Mouse (Mus musculus): Measurements from ENCODE around the gene C1rb. TPM values are rescaled to one million over a fixed set of nuclear protein-coding genes. Genes with fewer than 3 reads are reported as not detected.

Gene C1rb
- total and polyA plus RNA-seq, 3 experiments: not detected

- Histone ChIP-seq H3K9ac (ENCODE audit: insufficient read depth, low read depth) (no peak overlapping the region), H3K4me3 (replicated peaks in 1 of 3; ENCODE audit: low read depth in 2 of 3, low read length in 2 of 3, poor library complexity in 1 of 3) (no peak overlapping the region), H3K4me2 (ENCODE audit: insufficient read depth, low read depth, poor library complexity, severe bottlenecking) (no peak overlapping the region), H3K79me2 (replicated peaks; ENCODE audit: control insufficient read depth, extremely low read depth, insufficient read depth, poor library complexity, severe bottlenecking) (no peaks in the 10 kb centered on the region), H3K27ac (ENCODE audit: insufficient read depth, low read depth) (no peak overlapping the region), H3K27me3 (replicated peaks) (peaks cover 4% of the 10 kb centered on the region), H3K36me3 (replicated peaks in 1 of 2; ENCODE audit: control insufficient read depth in 1 of 2, insufficient read depth in 1 of 2, low read length in 1 of 2) (no peaks in the 10 kb centered on the region), H3K9me3 (replicated peaks; ENCODE audit: low read length) (no peaks in the 10 kb centered on the region), H3K4me1 (ENCODE audit: control insufficient read depth in 1 of 2, insufficient read depth in 2 of 2) (no peaks in the 10 kb centered on the region)
- DNase-seq (ENCODE audit: extremely low read depth): no peak
- TF ChIP-seq IRF4 (IDR thresholded peaks at IDR 0.05; ENCODE audit: low read depth, low read length): no peak
- TF ChIP-seq HCFC1 (IDR thresholded peaks at IDR 0.05; ENCODE audit: low read depth, low read length): no peak
- TF ChIP-seq ELF1 (IDR thresholded peaks at IDR 0.05; ENCODE audit: low read depth, low read length): no peak
- TF ChIP-seq MAFK (IDR thresholded peaks at IDR 0.05; ENCODE audit: insufficient replicate concordance, low read length): no peak
- TF ChIP-seq BHLHE40 (IDR thresholded peaks at IDR 0.05; ENCODE audit: low read depth, low read length): no peak
- TF ChIP-seq ZC3H11A (IDR thresholded peaks at IDR 0.05; ENCODE audit: low read depth, low read length): no peak
- TF ChIP-seq CHD2 (IDR thresholded peaks at IDR 0.05; ENCODE audit: low read length): no peak
- TF ChIP-seq KAT2A (IDR thresholded peaks at IDR 0.05; ENCODE audit: insufficient replicate concordance, low read length): no peak
- TF ChIP-seq TBP (conservative IDR thresholded peaks at IDR 0.05; ENCODE audit: low read depth, low read length): no peak
- no peak for TF ChIP-seq TCF12 (IDR thresholded peaks at IDR 0.05; ENCODE audit: low read depth, low read length)
- TF ChIP-seq ETS1 (conservative IDR thresholded peaks at IDR 0.05; ENCODE audit: low read depth, low read length): no peak
- TF ChIP-seq JUN (IDR thresholded peaks at IDR 0.05; ENCODE audit: insufficient read depth, low read depth, low read length): no peak
- TF ChIP-seq SIN3A (IDR thresholded peaks at IDR 0.05; ENCODE audit: low read length): no peak
- TF ChIP-seq EP300 (IDR thresholded peaks at IDR 0.05; ENCODE audit: low read length): no peak
- no peak for TF ChIP-seq SMC3 (IDR thresholded peaks at IDR 0.05; ENCODE audit: low read depth, low read length)
- TF ChIP-seq MYC (IDR thresholded peaks at IDR 0.05; ENCODE audit: low read depth, low read length): no peak
- no peak for TF ChIP-seq USF2 (conservative IDR thresholded peaks at IDR 0.05; ENCODE audit: low read depth, low read length)
- no peak for TF ChIP-seq RCOR1 (conservative IDR thresholded peaks at IDR 0.05; ENCODE audit: low read depth, low read length)
- no peak for TF ChIP-seq MEF2A (IDR thresholded peaks at IDR 0.05; ENCODE audit: borderline replicate concordance, low read depth, low read length)
- dilution Hi-C loops (cut with MboI; ENCODE audit: extremely low pct_ligation_motif_present, extremely low pct_unique_long_range_greater_than_20kb, low sequenced_read_pairs): no loop called here
- in situ Hi-C loops (cut with MboI; ENCODE audit: low pct_ligation_motif_present, low pct_unique_long_range_greater_than_20kb, low sequenced_read_pairs): no loop called here
These were observed 22.1 kb downstream of the C1rb start for GRCm38 (mm10) chr6:124592186-124592700.

GRCm38 (mm10) chr6:124593121-124593520 lies 23.0 kb downstream of the C1rb start:
- TF ChIP-seq NRF1 (IDR thresholded peaks at IDR 0.05; ENCODE audit: low read depth, low read length): no peak
- no peak for TF ChIP-seq ZKSCAN1 (IDR thresholded peaks at IDR 0.05; ENCODE audit: borderline replicate concordance, low read depth, low read length)
- H3K9me3 ChIP-seq (replicated peaks; ENCODE audit: low read length): no peaks in the 10 kb centered on the region
- no peaks in the 10 kb centered on the region for H3K79me2 ChIP-seq (replicated peaks; ENCODE audit: control insufficient read depth, extremely low read depth, insufficient read depth, poor library complexity, severe bottlenecking)
- dilution Hi-C loops (cut with MboI; ENCODE audit: extremely low pct_ligation_motif_present, extremely low pct_unique_long_range_greater_than_20kb, low sequenced_read_pairs) (no loop called here), in situ Hi-C loops (cut with MboI; ENCODE audit: low pct_ligation_motif_present, low pct_unique_long_range_greater_than_20kb, low sequenced_read_pairs) (no loop called here)
- peaks cover 4% of the 10 kb centered on the region for H3K27me3 ChIP-seq (replicated peaks)
- no peak for DNase-seq (ENCODE audit: extremely low read depth)
- no peaks in the 10 kb centered on the region for H3K4me1 ChIP-seq (ENCODE audit: control insufficient read depth in 1 of 2, insufficient read depth in 2 of 2)
- H3K4me2 ChIP-seq (ENCODE audit: insufficient read depth, low read depth, poor library complexity, severe bottlenecking): no peak overlapping the region
- no peaks in the 10 kb centered on the region for H3K36me3 ChIP-seq (replicated peaks in 1 of 2; ENCODE audit: control insufficient read depth in 1 of 2, insufficient read depth in 1 of 2, low read length in 1 of 2)
- H3K27ac ChIP-seq (ENCODE audit: insufficient read depth, low read depth): no peak overlapping the region
- no peak overlapping the region for H3K9ac ChIP-seq (ENCODE audit: insufficient read depth, low read depth)
- H3K4me3 ChIP-seq (replicated peaks in 1 of 3; ENCODE audit: low read depth in 2 of 3, low read length in 2 of 3, poor library complexity in 1 of 3): no peak overlapping the region
